ENCODE assay signal across 14 mouse cellular contexts in genomic region chr2:155224721-155225120, GRCm38 (mm10). TPM values are rescaled to one million over a fixed set of nuclear protein-coding genes. Genes with fewer than 3 reads are reported as not detected.
DNase-seq lines count a peak whose midpoint lies in the region; ATAC-seq lines count a peak whose summit lies in the region.
"Had no signal": no experiment of that assay in that cellular context is flagged by ENCODE, and none has a peak within 500 bp of the region (broad histone marks: within the 10 kb centered on the region; RNA-seq: fewer than 3 reads in every experiment).

No protein-coding gene starts in this region.

- H3K9me3 ChIP-seq in embryonic facial prominence, embryonic 14.5 days (ENCODE audit: control insufficient read depth, low read length): no peaks in the 10 kb centered on the region
- H3K9me3 ChIP-seq in embryonic facial prominence, embryonic 10.5 days: no peaks in the 10 kb centered on the region
- H3K9me3 ChIP-seq: hindbrain, embryonic 12.5 days had no signal

- no peak overlapping the region for H3K27ac ChIP-seq in embryonic facial prominence, embryonic 14.5 days (replicated peaks; ENCODE audit: low read depth, low read length)
- no peak overlapping the region for H3K27ac ChIP-seq in embryonic facial prominence, embryonic 10.5 days (replicated peaks)
- H3K27ac ChIP-seq: hindbrain, embryonic 12.5 days had no signal

- 90% methylated on average over 7 of the region's 7 CpGs for WGBS in embryonic facial prominence, embryonic 14.5 days
- 91% methylated on average over 7 of the region's 7 CpGs for WGBS in embryonic facial prominence, embryonic 10.5 days

- DNase-seq in embryonic facial prominence, embryonic 14.5 days (ENCODE audit: low spot score): peak; percentile 27
- DNase-seq in embryonic facial prominence, embryonic 10.5 days (ENCODE audit: low spot score): no peak
- peak; percentile 36 for DNase-seq in right cerebral cortex, adult 18-20 months
- no peak for DNase-seq in right cerebral cortex, adult 2 months (ENCODE audit: low spot score in 2 of 2)
- peak; percentile 31 to 59 for DNase-seq in heart, adult 9 months (ENCODE audit: low spot score in 2 of 2)
- DNase-seq in heart, postnatal 4 days: peak; percentile 35
- DNase-seq in layer of hippocampus, adult 11-12 months (ENCODE audit: low spot score): no peak
- DNase-seq in layer of hippocampus, postnatal 10 days (ENCODE audit: low spot score in 2 of 2): no peak
- DNase-seq: cerebellum, adult 9-11 months; embryo, embryonic 11 days; kidney, postnatal 4 days; thymus, adult 18-20 months had no signal

- H3K27me3 ChIP-seq in embryonic facial prominence, embryonic 14.5 days (replicated peaks; ENCODE audit: control insufficient read depth, insufficient read depth, low read length): no peaks in the 10 kb centered on the region
- H3K27me3 ChIP-seq in embryonic facial prominence, embryonic 10.5 days (replicated peaks; ENCODE audit: low read depth, poor library complexity, severe bottlenecking): no peaks in the 10 kb centered on the region
- H3K27me3 ChIP-seq: hindbrain, embryonic 12.5 days had no signal

- no peak overlapping the region for H3K9ac ChIP-seq in embryonic facial prominence, embryonic 14.5 days (ENCODE audit: low read depth, low read length)
- H3K9ac ChIP-seq: hindbrain, embryonic 12.5 days had no signal

- H3K36me3 ChIP-seq in embryonic facial prominence, embryonic 14.5 days (ENCODE audit: control insufficient read depth, insufficient read depth, low read length): peaks cover 73% of the 10 kb centered on the region
- H3K36me3 ChIP-seq in embryonic facial prominence, embryonic 10.5 days (replicated peaks): peaks cover 97% of the 10 kb centered on the region

- no peak overlapping the region for H3K4me2 ChIP-seq in embryonic facial prominence, embryonic 14.5 days (ENCODE audit: low read depth, low read length)
- H3K4me2 ChIP-seq: hindbrain, embryonic 12.5 days had no signal

- no peak overlapping the region for H3K4me3 ChIP-seq in embryonic facial prominence, embryonic 14.5 days (ENCODE audit: low read depth, low read length)
- H3K4me3 ChIP-seq in embryonic facial prominence, embryonic 10.5 days: no peak overlapping the region
- H3K4me3 ChIP-seq: hindbrain, embryonic 12.5 days had no signal

- H3K4me1 ChIP-seq in embryonic facial prominence, embryonic 14.5 days (ENCODE audit: control insufficient read depth, insufficient read depth, low read length): no peaks in the 10 kb centered on the region
- H3K4me1 ChIP-seq in embryonic facial prominence, embryonic 10.5 days: no peaks in the 10 kb centered on the region
- H3K4me1 ChIP-seq: hindbrain, embryonic 12.5 days had no signal

- no peak for ATAC-seq in embryonic facial prominence, embryonic 14.5 days (ENCODE audit: low read depth)
- ATAC-seq: intestine, postnatal 0 days had no signal

RNA-seq across cellular contexts. Expression of gene Dynlrb1, which starts 11.6 kb away (rescaled TPM):
- 453 and 460 TPM in 2 replicates for polyA plus RNA-seq in embryonic facial prominence, embryonic 14.5 days (2014; fragmentation: Nextera tagmentation; extraction: Ambion mirVana)
- 416 and 443 TPM in 2 replicates for polyA plus RNA-seq in embryonic facial prominence, embryonic 10.5 days (2016; fragmentation: Nextera tagmentation; extraction: Ambion mirVana)
- 100 to 1,000 TPM; 211 to 218 TPM for total RNA-seq in heart, postnatal 4 days (2021)
- 100 to 1,000 TPM; 360 to 414 TPM for total RNA-seq in layer of hippocampus, postnatal 10 days (2021)

RNA-seq across cellular contexts. Expression of gene Map1lc3a, which starts 51.4 kb away (rescaled TPM):
- polyA plus RNA-seq in embryonic facial prominence, embryonic 14.5 days (2014; fragmentation: Nextera tagmentation; extraction: Ambion mirVana): 241 and 248 TPM in 2 replicates
- polyA plus RNA-seq in embryonic facial prominence, embryonic 10.5 days (2016; fragmentation: Nextera tagmentation; extraction: Ambion mirVana): 106 and 122 TPM in 2 replicates
- 100 to 1,000 TPM; 410 to 462 TPM for total RNA-seq in heart, postnatal 4 days (2021)
- 100 to 1,000 TPM; 416 to 434 TPM for total RNA-seq in layer of hippocampus, postnatal 10 days (2021)

Comparison
In these comparisons a context has a peak if more than half of its experiments do, and no peak if none do; other contexts are left out.
1. DNase-seq: peak in embryonic facial prominence, embryonic 14.5 days (single experiment), right cerebral cortex, adult 18-20 months (single experiment), heart, adult 9 months (2 of 2) and heart, postnatal 4 days (single experiment); none in embryonic facial prominence, embryonic 10.5 days (single experiment), right cerebral cortex, adult 2 months (0 of 2), layer of hippocampus, adult 11-12 months (single experiment) and layer of hippocampus, postnatal 10 days (0 of 2).